Mouse (Mus musculus) layer of hippocampus, adult 11-12 months (tissue): ENCODE measurements around the gene Slco1a5.
"Not testable (repeated sequence)": the region's sequence is repeated elsewhere in the genome, so short reads cannot be mapped to it uniquely, and the experiment has no call there.

Source experiments
- DNase-seq: peaks from one replicate; pipeline ENCODE4 v3.0.0; 2022; ENCODE audit warnings: low spot score

Gene Slco1a5

DNA sequence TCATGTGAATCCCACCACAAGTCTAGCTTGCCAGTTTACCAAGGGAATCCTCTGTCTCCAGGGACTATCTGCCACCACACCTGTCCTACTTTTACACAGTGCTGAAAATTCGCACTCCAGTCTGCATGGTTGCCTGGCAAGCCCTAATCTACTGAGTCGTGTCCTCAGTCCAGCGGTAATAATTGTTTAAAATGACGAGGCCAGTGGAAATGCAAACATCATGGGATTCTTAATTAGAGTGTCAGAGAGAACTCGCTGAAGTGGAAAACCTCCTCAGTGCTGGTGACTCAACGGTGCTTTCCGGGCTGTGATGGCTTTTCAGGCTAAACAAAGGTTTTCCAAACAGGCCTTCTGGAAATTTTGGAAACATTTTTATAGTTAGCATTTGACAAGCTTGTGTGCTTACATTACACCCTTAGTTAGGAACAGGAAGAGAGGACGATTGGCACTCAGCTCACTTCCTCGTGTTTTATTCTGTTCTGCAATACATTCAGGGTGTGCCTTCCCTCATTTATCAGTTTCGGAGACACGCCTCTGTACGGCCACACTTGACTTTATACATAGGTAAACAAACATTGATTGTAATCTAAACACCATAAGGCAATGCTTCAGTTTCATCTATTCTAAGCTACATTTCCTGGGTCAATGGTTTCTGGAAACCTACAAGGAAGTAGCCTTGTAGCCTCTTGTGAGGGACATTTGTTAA lies 33.2 kb downstream of the Slco1a5 start:
- no peak for DNase-seq

GRCm38 (mm10) chr6:142275721-142276442 lies 46.9 kb downstream of the Slco1a5 start:
- DNase-seq: no peak

DNA sequence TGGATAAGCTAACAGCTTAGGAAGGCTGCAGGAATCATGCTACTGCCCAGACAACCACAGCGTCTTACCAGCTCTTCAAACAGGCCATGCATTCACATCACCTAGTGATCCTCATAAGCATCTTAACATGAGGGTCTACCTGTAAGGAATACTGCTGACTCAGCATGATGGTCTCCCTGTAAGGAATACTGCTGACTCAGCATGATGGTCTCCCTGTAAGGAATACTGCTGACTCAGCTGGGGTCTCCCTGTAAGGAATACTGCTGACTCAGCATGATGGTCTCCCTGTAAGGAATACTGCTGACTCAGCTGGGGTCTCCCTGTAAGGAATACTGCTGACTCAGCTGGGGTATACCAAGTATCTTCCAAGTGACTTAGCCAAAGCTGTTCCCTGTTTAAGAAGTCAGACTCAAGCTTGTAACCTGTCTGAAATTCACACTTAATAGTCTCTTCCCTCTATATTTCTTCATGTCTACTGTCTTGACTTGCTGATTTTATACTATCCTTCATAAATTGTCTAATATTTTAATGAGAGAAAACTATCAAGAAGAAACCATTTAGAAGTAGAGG lies 72.0 kb downstream of the Slco1a5 start:
- not testable (repeated sequence) for DNase-seq

GRCm38 (mm10) chr6:142245065-142245464 lies 77.7 kb downstream of the Slco1a5 start:
- DNase-seq: no peak

DNA sequence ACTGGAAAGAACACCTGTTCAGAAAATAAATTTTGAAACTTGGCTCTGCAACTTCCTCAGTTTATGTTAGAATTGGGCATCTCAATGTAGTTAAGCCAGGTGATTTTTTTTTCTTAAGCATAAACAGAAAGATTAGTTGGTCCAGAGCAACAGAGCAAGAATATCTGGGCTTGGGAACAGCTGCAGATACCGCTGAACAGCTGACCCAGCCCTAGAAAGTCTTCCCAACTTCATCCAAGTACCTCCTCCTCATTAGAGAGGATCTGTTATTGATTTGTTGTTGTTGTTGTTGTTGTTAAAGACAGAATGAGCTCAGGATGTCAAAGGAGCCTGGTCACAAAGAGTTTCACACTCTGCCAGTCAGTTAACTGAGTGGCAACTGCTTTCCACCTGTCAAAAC lies 83.3 kb downstream of the Slco1a5 start:
- no peak for DNase-seq

DNA sequence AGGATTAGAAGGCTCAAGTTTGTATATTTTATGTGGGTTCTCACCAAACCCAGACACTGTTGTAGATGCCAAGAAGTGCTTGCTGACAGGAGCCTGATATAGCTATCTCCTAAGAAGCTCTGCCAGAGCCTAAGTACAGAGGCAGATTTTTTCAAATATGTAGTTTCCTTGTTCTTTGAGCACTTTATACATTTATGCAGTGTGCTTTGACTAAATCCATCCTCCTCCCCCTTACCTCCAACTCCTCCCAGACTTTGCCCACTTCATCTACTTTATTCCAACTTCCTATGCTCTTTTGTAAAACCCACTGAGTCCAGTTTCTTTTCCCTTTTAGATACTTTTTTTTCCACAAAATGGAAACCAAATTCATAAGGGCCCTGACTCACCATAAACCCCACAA lies 102.6 kb downstream of the Slco1a5 start:
- no peak for DNase-seq

GRCm38 (mm10) chr6:142211821-142212220 lies 111.0 kb downstream of the Slco1a5 start:
- DNase-seq: no peak

- DNase-seq: no peak
Observed at GRCm38 (mm10) chr6:142209749-142210148, 113.0 kb downstream of the Slco1a5 start.

DNA sequence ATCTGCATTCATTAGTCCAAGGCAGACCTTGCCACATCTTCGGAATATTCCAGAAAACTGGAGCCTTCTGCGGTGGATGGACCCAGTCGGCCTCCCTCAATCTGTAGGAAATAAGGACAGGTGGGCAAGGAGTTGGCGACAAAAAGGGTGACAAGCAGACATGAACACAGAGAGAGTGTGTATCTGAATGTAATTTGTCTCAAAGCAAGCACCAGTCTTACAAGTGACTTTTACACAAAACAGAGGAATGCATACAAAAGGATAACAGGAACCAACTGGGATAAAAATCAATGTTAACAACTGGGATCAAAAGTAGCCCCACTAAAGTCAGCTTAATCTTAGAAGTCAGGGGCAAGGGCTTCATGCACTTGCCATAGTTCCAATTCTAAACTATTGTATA lies 114.4 kb downstream of the Slco1a5 start, which contains the start of gene Slco1a6:
Gene Slco1a6 (minus strand): TSS at position 101 of the 400 bp plus-strand sequence.
- no peak for DNase-seq

DNA sequence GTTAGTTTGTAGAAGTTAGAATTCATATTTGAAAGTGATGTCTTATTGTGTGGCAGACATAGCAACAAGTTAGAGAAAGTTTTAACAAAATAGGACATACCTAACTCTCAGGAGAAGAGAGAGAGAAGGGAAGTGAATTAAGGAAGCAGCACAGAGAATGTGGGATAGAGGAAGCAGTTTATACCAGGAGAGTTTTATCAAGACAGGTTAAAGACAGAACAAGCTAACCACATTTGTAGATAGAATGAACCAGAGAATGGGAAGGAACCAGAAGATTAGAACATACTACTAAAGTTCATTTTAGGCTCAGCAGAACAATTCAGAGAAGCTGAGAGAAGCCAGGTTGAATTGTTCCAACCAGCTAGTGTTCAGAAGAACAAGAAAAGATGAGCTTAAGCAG lies 122.3 kb downstream of the Slco1a5 start:
- no peak for DNase-seq

GRCm38 (mm10) chr6:142194245-142194644 lies 128.5 kb downstream of the Slco1a5 start:
- no peak for DNase-seq

DNA sequence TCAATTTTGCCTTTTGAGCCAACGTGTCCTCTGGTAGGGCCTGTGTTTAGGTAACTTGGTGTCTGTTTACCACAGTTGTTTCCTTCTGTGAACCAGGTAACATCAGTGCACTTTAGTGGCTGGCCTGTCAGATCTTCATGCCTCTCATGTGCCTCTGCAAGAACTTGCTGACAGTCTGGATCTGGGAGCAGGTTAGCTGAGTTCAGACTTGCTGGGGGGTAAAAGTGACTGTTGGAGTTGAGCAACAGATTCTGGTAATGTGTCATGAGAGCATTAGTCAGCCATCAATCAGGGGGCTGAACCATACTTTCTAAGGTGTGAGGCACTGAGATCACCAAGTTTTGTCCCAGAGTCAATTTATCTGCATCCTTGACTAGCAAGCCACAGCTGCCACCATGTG lies 130.8 kb downstream of the Slco1a5 start:
- DNase-seq: no peak

DNA sequence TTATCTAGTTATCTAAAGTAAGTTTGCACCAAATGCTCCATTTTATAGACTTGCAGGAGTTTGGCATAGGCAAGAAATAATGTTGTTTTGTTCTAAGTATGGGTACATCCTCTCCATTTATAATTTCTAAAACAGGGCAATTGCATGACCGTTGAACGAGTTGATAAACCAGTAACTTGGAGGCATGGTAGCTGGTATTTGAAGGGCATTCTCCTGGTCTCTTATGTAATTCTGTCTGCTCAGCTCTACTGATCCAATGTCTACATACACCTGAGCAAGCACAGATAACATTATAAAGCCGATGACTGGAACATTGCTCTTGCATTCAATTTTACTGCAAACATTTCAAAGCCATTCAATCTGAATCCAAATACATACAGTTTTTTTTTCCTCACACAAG lies 135.4 kb downstream of the Slco1a5 start:
- no peak for DNase-seq

- no peak for DNase-seq
Observed at GRCm38 (mm10) chr6:142185868-142186415, 136.8 kb downstream of the Slco1a5 start.
